Mouse (Mus musculus) ES-Bruce4 (cell line): ENCODE results near the gene Kctd2.

Source experiments
- CTCF ChIP-seq: IDR thresholded peaks from one replicate; pipeline ENCODE4 v1.8.1; 2011; ENCODE audit warnings: low read depth, low read length
- POLR2A ChIP-seq: IDR thresholded peaks from one replicate; pipeline ENCODE4 v1.8.1; 2011; ENCODE audit warnings: low read length; ENCODE audit not compliant: insufficient read depth

- TF ChIP-seq POLR2A, result no peak
- peak; percentile 64 for TF ChIP-seq CTCF
Measured at GRCm38 (mm10) chr11:115377854-115378253, 42.1 kb upstream of the Kctd2 start.
